Mouse (Mus musculus): ENCODE data around the gene Gm3173.
"Not testable (repeated sequence)": the region's sequence is repeated elsewhere in the genome, so short reads cannot be mapped to it uniquely, and the experiment has no call there.

Gene Gm3173

GRCm38 (mm10) chr14:4430692-4431091 lies at the start of gene Gm3173:
Gene Gm3173 (plus strand): TSS chr14:4430992.
- not testable (repeated sequence) for DNase-seq (ENCODE audit: low read depth, low spot score)

GRCm38 (mm10) chr14:4385606-4386005 lies 45.2 kb upstream of the Gm3173 start:
- DNase-seq (ENCODE audit: low read depth, low spot score): not testable (repeated sequence)

DNA sequence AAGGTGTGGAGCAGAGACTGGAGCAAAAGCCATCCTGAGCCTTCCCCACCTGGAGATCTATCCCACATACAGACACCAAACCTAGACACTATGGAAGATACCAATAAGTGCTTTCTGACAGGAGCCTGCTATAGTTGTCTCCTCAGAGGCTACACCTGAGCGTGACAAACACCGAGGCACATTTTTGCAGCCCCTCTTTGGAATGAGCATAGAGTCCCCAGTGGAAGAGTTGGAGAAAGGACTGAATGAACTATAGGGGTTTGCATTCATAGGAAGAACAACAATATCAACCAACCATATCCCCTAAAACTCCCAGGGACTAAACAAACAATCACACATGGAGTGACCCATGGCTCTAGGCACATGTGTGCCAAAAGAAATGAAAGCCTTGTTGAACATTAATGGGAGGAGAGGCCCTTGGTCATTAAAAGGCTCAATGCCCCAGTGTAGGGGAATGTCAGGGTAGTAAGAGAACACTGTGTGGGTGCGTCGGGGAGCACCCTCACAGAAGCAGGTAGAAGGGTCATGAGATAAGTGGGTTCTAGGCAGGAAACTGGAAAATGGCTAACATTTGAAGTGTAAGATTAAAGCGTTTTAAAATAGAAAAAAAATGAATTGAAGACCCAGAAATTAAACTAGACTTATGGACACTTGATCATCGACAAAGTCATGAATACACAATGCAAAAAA lies 37.8 kb upstream of the Gm3173 start:
- DNase-seq (ENCODE audit: low read depth, low spot score): not testable (repeated sequence)

- DNase-seq (ENCODE audit: low read depth, low spot score): not testable (repeated sequence)
Observed at GRCm38 (mm10) chr14:4397226-4397625, 33.6 kb upstream of the Gm3173 start, which contains the start of gene Gm3159. Gene Gm3159 (plus strand): TSS chr14:4397526.

GRCm38 (mm10) chr14:4398624-4399023 lies 32.2 kb upstream of the Gm3173 start:
- DNase-seq (ENCODE audit: low read depth, low spot score): not testable (repeated sequence)

GRCm38 (mm10) chr14:4400115-4400789 lies 30.5 kb upstream of the Gm3173 start:
- not testable (repeated sequence) for DNase-seq (ENCODE audit: low read depth, low spot score)

DNA sequence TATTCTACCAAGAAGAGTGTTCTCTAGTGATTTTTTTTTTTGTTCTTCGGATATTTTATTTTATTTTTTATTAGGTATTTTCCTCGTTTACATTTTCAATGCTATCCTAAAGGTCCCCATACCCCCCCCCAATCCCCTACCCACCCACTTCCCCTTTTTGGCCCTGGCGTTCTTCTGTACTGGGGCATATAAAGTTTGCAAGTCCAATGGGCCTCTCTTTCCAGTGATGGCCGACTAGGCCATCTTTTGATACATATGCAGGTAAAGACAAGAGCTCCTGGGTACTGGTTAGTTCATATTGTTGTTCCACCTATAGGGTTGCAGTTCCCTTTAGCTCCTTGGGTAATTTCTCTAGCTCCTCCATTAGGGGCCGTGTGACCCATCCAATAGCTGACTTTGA lies 29.5 kb upstream of the Gm3173 start:
- not testable (repeated sequence) for DNase-seq (ENCODE audit: low read depth, low spot score)

DNA sequence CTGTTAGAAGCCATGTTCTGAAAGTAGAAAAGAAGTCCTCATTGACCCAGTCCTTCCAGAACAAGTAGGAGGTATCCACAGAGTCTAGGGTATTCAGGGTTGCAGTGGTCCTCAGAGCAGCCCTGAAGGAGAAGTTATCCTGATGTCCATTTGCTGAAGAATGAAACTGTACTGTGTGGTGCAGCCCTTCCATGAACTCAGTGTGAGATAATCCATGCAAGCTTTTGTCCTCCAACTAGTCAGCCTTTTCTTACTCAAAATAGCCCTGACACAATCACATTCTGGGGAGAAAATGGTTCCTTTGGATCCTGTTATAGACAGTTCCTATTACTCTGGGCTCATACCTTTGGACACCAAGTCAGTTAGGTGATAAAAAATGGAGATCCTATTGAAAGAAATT lies 27.0 kb upstream of the Gm3173 start:
- DNase-seq (ENCODE audit: low read depth, low spot score): not testable (repeated sequence)

GRCm38 (mm10) chr14:4409939-4410338 lies 20.9 kb upstream of the Gm3173 start:
- DNase-seq (ENCODE audit: low read depth, low spot score): not testable (repeated sequence)

DNA sequence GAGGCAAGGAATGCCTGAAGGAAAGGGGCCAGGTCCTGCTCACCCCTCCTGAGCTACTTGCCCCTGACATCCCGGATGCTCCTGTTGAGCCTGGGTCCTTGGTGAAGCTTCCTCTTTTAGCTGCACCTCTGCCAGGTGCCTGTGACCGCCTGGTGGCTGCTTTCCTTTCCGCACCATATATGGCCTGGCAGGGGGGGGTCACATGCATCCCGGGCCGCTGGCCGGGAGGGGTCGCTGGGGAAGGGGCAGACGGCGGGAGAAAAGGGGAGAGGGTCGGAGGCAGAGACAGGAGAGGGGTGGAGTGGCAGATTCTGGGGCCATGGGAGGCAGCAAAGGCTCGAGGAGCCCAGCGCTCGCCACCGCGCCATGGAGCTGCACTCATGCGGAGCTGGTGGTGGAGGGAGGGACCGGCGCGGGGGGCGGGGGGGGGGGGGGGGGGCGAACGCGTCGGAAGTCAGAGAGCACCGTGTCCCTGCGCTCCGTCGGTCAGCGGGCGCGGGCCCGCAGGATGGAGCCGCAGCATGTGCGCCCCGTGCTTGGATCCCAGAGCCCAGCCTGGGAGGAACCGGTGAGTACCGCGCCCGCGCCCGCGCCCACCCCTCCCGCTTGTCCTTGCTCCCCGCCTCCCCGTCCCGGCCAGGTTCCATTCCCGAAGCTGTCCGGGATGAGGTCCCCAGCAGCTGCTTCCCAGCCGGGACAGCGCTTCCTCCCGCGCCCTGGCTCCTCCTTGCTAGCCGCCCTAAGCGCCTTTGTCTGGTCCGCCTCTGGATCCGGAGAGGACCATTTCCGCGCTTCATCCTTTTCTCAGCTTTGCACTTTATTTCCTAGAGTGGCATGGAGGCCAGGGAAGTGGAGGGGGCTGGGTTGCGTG lies 15.6 kb upstream of the Gm3173 start, which contains the start of gene Gm3164:
Gm3164 (plus strand) TSS at position 484 of the 871 bp plus-strand sequence.
- not testable (repeated sequence) for DNase-seq (ENCODE audit: low read depth, low spot score)

GRCm38 (mm10) chr14:4481445-4481844 lies 50.7 kb downstream of the Gm3173 start, which contains the start of gene Gm3182:
Gene Gm3182 (plus strand): TSS chr14:4481745.
- not testable (repeated sequence) for DNase-seq (ENCODE audit: low read depth, low spot score)

- DNase-seq (ENCODE audit: low read depth, low spot score): not testable (repeated sequence)
Observed at GRCm38 (mm10) chr14:4499425-4499824, 68.6 kb downstream of the Gm3173 start.

DNA sequence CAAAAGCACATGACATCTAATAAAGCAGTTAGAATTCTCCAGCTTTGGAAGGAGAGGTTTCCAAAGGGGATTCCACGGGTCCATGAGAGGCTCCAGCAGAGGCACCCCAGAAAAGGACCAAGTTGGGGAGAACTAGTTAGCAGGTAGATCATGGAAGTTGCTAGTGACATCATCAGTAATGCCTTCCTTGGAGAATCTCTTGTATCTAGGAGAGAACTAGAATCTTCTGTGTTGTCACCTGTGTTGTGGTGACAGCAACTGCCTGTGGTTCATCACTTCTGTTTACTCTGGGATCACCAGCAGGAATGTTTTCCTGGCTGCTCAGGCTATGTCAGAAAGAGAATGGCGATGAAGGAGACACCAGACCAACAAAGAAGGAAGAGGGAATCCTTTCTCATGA lies 124.3 kb downstream of the Gm3173 start, which contains the start of gene Gm3047:
Gm3047 (plus strand) TSS at position 301 of the 400 bp plus-strand sequence.
- not testable (repeated sequence) for DNase-seq (ENCODE audit: low read depth, low spot score)
